Mouse (Mus musculus) left cerebral cortex, postnatal 14 days (tissue): ENCODE results near the gene Mybl2. TPM values are rescaled to one million over a fixed set of nuclear protein-coding genes. Genes with fewer than 3 reads are reported as not detected.
"Not testable (repeated sequence)": the region's sequence is repeated elsewhere in the genome, so short reads cannot be mapped to it uniquely, and the experiment has no call there.

Experiments
- DNase-seq, 2 experiments: peaks; one replicate each; pipeline ENCODE4 v3.0.0; 2021 to 2022; ENCODE audit warnings: low spot score in 2 of 2, mixed read lengths in 1 of 2
- intact Hi-C: fragments of 180-260 bp; cut with DNase I; formaldehyde crosslinking; loops from one replicate; pipeline ENCODE4 v1.15.1; 2025
- long read RNA-seq, 2 experiments: library from polyadenylated mRNA; stranded (forward); transcript quantifications; one replicate each; pipeline ENCODE4 v2.0.0; 2021
- total RNA-seq, 2 experiments: library from RNA; stranded (reverse); gene quantifications; 2 replicates each; pipeline ENCODE4 v1.2.3; 2021

The Mybl2 gene
- 1 to 10 TPM; 2.0 to 2.4 TPM for total RNA-seq
- long read RNA-seq, experiment 1: 0 reads
- long read RNA-seq, experiment 2, partial matches to known transcripts: 1 of 2 reads
- long read RNA-seq, experiment 2, other reads (novel, unspliced or antisense): 0 of 2 reads

DNA sequence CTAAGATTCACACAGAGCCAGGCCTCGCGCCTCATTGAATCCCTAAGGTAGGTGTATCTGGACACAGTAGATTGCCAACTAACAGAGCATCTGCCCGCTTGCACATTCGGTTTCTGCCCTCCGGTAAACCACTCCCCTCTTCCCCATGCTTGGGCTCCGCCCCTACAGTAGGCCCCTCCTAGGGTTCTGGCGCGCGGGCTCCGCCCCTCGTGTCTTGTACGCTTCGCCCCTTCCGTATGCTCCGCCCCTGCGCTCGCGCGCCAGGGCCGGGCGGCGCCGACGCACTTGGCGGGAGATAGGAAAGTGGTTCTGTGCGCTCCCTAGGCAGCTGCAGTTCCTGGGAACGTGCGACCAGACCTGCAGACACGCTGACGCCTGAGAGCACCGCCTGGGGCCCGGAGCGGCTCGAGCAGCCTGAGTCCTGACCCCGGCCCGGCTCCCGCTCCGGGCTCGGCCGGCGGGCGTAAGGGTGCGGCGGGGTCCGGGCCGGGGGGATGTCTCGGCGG lies at the start of gene Mybl2:
Mybl2 (plus strand) TSS at position 353 of the 506 bp plus-strand sequence.
- intact Hi-C loops: no loop called here
- DNase-seq: peak; percentile 75 to 83

DNA sequence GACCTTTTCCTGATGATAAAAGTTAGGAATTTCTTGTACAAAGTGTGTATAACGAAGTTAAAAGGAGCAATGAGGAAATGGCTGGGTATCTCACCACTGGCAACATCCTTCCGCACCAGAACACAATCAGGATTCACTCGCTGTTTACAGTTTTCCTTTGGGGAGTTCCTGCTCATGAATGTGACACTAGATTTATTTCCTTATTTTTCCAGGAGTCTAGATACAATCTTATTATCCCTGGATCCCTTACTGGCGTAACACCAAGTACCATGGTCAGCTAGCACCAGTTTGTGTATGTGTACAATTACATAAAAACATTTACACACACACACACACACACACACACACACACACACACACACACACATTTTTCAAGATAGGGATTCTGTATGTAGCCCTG lies 47.2 kb upstream of the Mybl2 start:
- intact Hi-C loops: no loop called here
- no peak for DNase-seq

DNA sequence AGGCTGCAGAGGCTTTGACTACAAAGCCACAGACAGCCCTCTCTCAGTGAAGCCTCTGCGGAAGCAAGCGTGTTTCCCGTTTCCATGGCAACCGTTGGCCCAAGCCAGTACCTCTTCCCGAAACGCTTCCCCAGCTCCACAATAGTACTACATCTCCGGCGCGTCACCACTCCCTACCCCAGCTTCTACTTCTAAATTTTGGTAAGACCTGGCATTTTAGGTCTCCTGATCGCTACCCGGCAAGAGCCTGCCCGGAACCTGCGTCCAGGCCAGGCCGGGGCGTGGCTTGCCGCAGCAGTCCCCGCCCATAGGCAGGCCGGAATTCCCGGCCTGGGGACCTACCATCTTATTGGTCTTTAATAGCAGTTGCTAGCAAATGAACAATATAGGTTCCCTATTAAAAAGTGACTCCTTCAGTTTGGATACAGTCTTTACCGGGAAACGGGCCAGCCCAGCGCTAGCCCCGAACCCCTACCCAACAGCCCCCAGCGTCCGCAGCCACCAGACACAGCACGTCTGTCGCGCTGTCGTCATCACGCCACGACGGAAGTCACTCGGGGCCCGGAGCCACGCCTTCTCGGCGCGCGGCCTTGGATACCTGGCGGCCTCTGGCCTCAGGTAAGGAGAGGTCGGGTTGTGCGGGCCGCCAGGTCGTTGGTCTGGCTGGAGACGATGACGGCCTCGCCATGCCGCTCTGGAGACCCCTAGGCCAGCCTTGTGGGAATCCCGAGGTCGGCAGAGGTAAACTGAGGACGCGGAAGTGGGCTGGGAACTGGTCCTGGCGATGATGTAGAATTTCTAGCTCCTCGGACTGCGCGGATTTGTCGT lies 37.4 kb upstream of the Mybl2 start, which contains the start of gene Ift52:
Ift52 (plus strand) TSS at position 439 of the 828 bp plus-strand sequence.
- DNase-seq: peak; percentile 88 to 93
- intact Hi-C loops: no loop called here

DNA sequence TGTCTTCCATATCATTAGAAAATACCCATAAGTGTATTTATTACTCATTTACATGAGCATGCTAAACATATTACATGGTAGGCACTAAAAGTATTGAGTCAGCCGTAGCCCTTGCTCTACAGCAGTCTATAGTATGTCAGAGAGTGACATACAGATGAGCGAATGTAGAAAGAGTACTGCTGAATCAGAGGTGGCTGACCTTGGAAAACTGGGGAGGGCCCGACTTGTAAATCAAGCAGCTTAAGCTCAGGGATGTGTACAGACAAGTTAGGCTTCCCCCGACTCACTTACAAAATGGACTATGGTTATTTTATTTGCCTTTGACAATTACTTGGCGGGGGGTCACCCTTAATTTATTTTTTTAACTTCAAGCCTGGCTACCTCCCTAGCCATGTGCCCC lies 23.2 kb upstream of the Mybl2 start:
- intact Hi-C loops: no loop called here
- DNase-seq: no peak

DNA sequence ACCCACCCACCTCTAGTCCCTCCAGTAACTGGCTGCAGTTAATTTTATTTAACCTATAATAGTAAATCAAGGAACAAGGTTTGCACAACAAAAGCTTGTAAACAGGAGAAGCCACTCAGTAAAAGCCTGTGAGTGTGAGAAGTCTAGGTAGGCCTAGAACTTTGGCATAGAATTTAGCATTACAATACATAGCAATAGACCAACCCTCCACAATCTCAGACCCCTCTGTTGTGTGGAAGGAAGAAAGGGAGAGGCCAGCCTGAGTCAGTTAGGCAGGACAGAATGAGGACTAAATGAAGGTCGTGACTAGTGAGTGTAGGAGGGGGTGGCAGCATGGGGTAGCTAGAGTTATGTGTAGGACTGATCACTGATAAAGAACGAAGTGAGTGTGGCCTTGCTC lies 22.7 kb upstream of the Mybl2 start:
- DNase-seq: no peak
- intact Hi-C loops: no loop called here

DNA sequence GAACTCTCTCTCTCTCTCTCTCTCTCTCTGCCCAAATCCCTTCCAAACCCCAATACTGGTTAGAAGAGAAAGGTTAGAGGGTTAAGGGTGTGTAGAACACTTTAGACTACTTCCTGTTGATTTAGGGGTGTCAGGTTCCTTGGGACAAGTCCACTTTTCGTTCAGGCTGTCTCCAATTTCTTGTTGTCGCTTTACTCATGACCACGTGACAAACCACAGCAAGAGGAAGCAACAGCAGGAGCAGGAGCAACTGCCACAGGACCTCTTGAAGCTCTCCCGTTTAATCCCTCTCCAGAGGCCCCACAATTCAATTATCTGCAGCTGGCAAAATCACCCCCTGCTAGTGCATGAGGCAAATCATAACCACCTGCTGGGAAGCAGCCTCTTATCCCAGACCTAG lies 21.9 kb upstream of the Mybl2 start:
- intact Hi-C loops: no loop called here
- no peak for DNase-seq

DNA sequence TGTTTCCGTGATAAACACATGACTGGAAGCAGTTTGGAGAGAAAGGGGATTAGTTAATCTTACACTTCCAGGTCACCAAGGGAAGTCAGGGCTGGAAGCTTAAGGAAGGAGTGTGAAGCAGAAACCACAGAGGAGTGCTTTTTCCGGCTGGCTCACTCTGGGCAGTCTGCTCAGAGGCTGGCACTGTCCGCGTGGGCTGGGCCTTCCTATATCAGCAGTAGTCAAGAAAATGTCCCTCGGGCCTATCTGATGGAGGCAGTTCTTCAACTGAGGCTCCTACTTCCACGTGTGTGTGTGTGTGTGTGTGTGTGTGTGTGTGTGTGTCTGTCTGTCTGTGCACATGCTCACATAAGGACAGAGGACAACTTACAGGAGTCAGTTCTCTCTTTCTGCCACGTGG lies 14.5 kb upstream of the Mybl2 start:
- DNase-seq: no peak
- intact Hi-C loops: loop anchor here (10.0 kb wide), 1 partner anchor 365 kb away; no protein-coding TSS in a partner anchor

DNA sequence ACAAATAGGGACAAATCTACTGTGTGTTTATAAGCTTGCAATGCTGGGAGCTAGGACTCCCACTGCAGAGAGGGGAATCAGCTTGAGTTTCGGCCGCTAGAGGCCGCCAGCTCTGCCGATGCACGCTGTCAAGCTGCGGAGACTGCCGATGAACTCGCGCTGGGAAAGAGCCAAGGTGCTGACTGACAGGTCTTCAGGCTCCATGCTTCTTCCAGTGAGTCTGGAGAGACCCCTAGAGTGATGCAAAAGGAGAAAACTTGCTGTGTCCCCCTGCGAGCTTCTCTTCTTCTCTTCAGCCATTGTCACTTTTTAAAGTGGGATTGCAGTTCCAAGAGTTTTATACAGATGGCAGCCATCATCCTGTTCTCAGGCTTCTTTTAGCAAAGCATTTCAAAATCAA lies 6.4 kb upstream of the Mybl2 start:
- peak; percentile 70 to 75 for DNase-seq
- intact Hi-C loops: loop anchor here (5.0 to 10.0 kb wide), 2 partner anchors 284 to 357 kb away; no protein-coding TSS in a partner anchor

DNA sequence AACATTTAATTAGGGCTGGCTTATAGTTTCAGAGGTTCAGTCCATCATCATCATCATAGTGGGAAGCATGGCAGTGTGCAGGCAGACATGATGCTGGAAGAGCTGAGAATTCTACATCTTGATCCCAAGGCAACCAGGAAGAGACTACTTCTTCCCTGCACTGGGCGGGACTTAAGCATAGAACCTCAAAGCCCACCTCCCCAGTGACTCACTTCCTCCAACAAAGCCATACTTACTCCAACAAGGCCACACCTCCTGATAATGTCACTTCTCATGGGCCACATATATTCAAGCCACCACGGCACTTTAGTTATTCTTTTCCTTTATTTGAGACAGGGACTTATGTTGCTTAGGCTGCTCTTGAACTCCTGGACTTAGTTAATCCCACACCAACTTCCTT lies 5.4 kb upstream of the Mybl2 start:
- intact Hi-C loops: loop anchor here (5.0 to 10.0 kb wide), 2 partner anchors 283 to 356 kb away; no protein-coding TSS in a partner anchor
- DNase-seq: no peak

DNA sequence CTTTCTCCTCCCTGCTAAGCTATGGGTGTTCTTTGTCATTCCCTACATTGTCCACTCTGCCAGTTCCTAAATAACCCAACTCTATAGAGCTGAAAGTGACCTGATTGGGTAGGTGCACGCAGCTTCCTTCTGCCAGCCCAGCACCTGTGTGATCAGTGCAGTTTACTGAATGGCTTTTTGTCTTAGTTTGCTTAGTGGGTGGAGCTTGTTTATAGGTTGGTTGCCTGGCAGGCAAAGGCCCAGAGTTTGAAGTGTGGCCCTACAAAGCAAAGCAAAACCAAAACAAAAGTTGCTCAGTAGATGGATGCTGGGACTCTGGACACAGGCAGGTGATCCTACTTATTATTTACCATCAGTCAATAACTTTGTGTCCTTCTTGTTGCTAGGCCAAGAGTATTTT lies 2.8 kb upstream of the Mybl2 start:
- no peak for DNase-seq
- intact Hi-C loops: no loop called here

DNA sequence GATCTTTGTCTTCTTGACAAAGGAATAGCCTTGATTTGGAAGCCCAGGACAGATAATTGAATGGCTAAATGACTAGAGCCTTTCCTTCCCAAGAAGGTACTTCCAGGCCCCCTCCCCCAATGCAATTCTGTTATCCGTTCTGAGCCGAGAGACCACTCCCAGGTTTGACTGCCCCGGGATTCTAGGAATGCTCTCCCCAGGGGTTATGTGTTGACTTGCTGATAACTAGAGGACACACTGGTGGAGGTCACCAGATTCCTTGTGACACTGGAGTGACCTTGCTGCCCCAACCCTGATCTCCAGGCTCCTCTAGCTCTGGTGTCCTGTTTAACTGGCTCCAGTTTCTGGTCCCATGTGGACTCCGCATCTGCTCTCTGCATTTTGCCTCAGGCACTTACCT lies 2.4 kb upstream of the Mybl2 start:
- DNase-seq: no peak
- intact Hi-C loops: no loop called here

DNA sequence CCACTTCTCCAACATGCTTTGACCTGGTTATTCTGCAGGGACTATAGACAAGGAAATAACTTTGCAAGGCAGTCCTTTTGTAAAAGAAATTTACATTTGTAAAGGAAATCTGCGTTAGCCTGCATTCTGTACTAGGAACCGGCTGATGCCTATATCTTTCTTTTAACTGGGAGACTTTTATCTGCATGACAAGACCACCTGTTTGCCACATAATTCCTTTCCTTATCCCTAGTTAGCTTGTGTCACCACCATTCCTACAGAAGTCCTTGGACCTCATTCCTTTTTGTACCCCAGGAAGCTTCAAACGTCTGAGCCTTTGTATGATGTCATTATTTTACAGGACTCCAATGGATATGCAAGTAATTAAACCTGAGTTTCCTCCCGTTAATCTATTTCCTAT lies 1.7 kb upstream of the Mybl2 start:
- intact Hi-C loops: no loop called here
- DNase-seq: no peak

DNA sequence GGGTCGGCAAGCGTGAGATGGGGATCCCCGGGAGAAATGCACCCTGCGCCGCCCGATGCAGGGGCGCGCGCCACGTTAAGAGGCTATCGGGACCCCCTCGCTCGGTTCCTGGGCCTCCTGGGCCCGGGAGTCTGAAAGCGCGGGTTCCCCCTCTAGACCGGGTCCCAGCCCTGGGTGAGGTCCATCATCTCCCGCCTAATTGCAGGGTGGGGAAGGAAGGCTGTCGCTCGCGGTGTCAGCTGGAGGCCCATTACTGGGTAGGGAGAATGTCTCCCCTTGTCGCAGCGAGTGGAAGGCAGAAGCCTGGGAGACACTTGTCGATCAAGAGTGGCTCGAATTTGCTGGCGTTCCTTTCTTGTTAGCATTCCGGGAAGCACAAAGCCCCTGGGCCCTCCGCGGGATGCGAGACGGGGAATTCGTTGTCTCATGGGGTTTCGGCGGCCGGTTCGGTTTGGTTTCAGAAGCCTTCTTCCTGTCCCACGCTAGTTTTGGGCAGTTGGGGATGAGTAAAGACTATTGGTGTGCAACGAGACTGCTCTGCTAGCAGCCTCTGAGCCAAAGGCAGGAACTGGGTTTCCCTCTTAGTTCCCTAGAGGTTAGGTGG lies 506 bp downstream of the Mybl2 start:
- no peak for DNase-seq
- intact Hi-C loops: no loop called here

DNA sequence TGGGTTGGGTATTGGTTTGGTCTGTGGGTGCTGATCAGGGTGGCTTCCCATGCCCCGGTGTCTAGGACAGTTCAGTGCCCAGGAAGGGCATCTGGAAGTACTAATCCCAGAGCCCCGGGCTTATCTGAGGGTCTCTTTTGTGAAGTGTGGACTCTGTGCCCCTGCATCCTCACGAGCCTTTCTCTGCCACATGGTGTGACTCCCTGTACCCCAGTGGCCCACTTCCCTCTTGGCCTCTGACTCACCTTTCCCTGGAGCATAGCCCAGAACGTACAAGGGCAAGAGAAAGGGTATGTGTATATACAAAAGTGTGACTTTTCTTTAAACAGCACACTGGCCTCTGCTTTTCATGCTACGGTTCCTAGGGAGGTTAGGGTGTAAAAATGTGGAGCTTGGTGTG lies 1.2 kb downstream of the Mybl2 start:
- DNase-seq: no peak
- intact Hi-C loops: no loop called here

DNA sequence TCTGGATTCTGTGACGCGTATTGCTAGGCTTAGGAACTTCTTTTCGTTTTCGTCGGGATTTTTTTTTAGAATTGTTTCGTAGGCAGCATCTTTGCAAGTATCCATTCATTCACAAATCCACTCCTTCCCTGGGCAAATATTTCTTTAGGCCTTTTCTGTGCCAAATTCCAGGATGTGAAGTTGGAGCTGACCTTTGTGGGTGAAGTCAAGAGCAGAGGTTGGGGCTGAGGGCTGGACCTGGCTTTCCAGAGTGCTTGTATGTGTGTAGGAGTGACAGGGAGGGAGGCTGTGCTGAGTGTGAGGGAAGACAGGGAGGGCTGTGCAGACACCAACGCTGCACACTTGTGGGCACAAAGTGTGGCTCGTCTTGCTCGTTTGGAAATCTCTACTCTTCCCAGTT lies 2.1 kb downstream of the Mybl2 start:
- intact Hi-C loops: no loop called here
- DNase-seq: no peak

DNA sequence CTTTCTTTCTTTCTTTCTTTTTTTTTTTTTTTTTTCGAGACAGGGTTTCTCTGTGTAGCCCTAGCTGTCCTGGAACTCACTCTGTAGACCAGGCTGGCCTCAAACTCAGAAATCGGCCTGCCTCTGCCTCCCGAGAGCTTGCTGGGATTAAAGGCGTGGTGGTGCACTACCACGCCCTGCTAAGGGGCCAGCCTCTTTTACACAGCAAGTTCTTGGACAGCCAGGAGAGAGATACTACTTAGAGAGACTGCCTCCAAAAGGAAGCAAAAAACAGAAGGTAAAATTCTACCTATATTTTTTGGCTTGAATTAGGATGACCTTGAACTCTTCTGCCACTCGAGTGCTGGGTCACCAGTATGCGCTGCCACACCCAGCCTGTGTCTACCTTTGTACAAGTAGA lies 4.5 kb downstream of the Mybl2 start:
- intact Hi-C loops, DNase-seq: not testable (repeated sequence)

DNA sequence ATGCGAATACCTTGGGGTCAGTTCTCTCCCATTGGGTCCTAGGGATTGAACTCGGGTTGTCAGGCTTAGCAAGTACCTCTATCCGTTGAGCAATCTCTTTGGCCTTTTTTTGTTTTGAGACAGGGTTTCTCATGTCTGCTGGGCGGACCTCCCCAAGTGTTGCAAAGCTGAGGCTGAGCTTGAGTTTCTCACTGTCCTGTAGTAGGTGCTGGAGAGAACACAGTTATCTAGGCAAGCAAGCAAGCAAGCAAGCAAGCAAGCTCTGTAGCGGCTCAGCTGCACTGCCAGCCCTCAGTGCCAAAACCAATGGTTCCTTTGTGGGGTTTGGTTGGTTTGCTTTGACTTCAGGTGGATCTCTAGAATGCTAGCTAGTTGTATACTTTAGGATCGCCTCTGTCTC lies 6.1 kb downstream of the Mybl2 start:
- no peak for DNase-seq
- intact Hi-C loops: no loop called here

DNA sequence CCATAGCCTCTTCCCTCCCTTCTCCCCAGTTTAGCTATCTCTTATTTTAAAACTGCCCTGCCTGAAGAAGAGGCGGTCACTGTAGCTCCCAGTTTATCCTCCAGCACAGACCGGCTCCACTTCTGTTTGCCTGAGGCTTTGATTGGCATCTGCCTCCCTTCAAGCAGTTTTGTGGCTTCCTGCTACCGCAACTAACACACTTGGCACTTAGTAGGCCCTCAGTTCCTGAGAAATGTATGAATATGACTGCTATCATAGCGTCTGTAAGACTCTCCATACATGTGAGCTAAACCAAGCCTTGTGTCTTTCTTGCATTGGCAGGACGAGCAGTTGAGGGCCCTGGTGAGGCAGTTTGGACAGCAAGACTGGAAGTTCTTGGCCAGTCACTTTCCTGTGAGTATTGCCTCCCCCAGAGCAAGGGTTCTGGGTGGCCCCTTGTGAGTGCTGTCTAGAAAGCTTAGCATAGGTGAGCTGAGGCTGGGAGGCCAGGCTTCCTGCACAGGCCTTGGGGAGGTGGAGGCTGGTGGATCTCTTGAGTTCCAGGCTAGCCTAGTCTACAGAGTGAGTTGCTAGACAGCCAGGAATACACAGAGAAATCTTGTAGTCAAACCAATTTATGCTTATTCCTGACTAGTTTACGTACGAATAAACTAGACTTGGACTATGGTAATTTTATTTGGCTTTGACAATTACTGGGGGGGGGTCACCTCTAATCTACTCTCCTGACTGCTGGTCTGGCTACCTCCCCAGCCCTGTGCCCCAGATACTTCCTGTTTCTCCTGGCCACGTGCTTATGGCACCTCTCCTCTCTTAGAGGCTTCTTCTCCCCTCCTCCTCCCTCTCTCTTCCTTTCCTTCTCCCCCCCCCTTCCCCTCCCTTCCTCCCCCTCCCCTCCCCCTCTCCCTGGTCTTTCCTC lies 7.0 kb downstream of the Mybl2 start:
- DNase-seq: no peak
- intact Hi-C loops: no loop called here

DNA sequence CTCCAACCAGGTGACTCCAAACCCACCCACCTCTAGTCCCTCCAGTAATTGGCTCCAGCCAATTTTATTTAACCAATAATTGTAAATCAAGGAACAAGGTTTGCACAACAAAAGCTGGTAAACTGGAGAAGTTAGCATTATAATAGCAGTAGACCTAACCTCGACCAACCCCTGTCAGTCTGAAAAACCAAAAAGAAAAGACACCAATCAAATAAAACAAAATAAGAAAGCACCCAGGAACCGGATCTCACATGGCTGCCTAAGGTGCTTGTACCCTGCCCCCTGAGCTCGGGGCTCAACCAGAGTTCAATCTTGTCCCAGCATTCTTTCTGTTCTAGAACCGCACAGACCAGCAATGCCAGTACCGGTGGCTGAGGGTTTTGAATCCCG lies 7.6 kb downstream of the Mybl2 start:
- intact Hi-C loops: no loop called here
- DNase-seq: no peak

DNA sequence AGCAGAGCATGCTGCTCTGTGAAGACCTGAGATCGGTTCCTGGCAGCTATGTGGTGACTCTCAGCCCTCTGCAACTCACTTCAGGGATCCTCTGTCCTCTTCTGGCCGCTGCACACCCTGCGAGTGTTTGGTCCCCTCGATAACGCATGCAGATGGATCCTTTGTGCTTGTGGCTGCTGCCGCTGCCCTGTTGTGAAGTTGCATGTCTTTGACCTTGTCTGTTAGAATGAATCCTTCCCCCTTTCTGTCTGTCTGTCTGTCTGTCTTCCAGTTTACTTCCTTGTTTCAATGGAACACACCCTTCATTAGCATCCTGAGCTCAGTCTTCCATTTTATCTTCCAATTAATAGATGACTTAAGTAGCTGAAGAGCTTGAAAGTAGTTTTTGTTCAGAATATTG lies 11.8 kb downstream of the Mybl2 start:
- intact Hi-C loops: no loop called here
- no peak for DNase-seq
